Mouse (Mus musculus): ENCODE data around the gene Plcb2.
A peak's percentile ranks its signal among the peaks of the same experiment; 100 is the strongest.

The Plcb2 gene

GRCm38 (mm10) chr2:118680926-118681325, 47.3 kb downstream of the Plcb2 start:
- no peak for DNase-seq

GRCm38 (mm10) chr2:118679577-118679976, 48.7 kb downstream of the Plcb2 start:
- no peak for DNase-seq

- no peak for DNase-seq
Measured at GRCm38 (mm10) chr2:118677817-118678216, 50.4 kb downstream of the Plcb2 start.

GRCm38 (mm10) chr2:118676839-118677741, 51.1 kb downstream of the Plcb2 start:
- no peak for DNase-seq

GRCm38 (mm10) chr2:118674500-118674899, 53.7 kb downstream of the Plcb2 start:
- DNase-seq: no peak

GRCm38 (mm10) chr2:118673686-118674465, 54.4 kb downstream of the Plcb2 start:
- no peak for DNase-seq

- peak; percentile 64 for DNase-seq
Measured at GRCm38 (mm10) chr2:118671728-118672127, 56.5 kb downstream of the Plcb2 start.

GRCm38 (mm10) chr2:118669785-118670184, 58.5 kb downstream of the Plcb2 start:
- peak; percentile 91 for DNase-seq

GRCm38 (mm10) chr2:118669245-118669644, 59.0 kb downstream of the Plcb2 start:
- DNase-seq: peak; percentile 81

- no peak for DNase-seq
Measured at GRCm38 (mm10) chr2:118667181-118667580, 61.1 kb downstream of the Plcb2 start.

- DNase-seq: no peak
Measured at GRCm38 (mm10) chr2:118665616-118666015, 62.6 kb downstream of the Plcb2 start.

- no peak for DNase-seq
Measured at GRCm38 (mm10) chr2:118664975-118665516, 63.2 kb downstream of the Plcb2 start.

GRCm38 (mm10) chr2:118663804-118664766, 64.2 kb downstream of the Plcb2 start:
- DNase-seq: no peak

GRCm38 (mm10) chr2:118662902-118663803, 65.1 kb downstream of the Plcb2 start, which contains the start of gene Pak6:
Pak6 (plus strand) TSS chr2:118663303.
- DNase-seq: no peak

GRCm38 (mm10) chr2:118661891-118662290, 66.3 kb downstream of the Plcb2 start:
- no peak for DNase-seq

GRCm38 (mm10) chr2:118659998-118660452, 68.2 kb downstream of the Plcb2 start:
- DNase-seq: no peak

GRCm38 (mm10) chr2:118659493-118659892, 68.7 kb downstream of the Plcb2 start:
- DNase-seq: no peak

- peak; percentile 59 for DNase-seq
Measured at GRCm38 (mm10) chr2:118659077-118659476, 69.2 kb downstream of the Plcb2 start.

GRCm38 (mm10) chr2:118658457-118658856, 69.8 kb downstream of the Plcb2 start:
- DNase-seq: no peak
